Mouse (Mus musculus) heart, postnatal 4 days (tissue): ENCODE measurements around the gene Kank3. TPM values are rescaled to one million over a fixed set of nuclear protein-coding genes. Genes with fewer than 3 reads are reported as not detected.
A peak's percentile ranks its signal among the peaks of the same experiment; 100 is the strongest.
"Not testable (repeated sequence)": the region's sequence is repeated elsewhere in the genome, so short reads cannot be mapped to it uniquely, and the experiment has no call there.

Source experiments
- DNase-seq: peaks from one replicate; pipeline ENCODE4 v3.0.0; 2021
- total RNA-seq, 2 experiments: library from RNA; stranded (reverse); gene quantifications; 2 replicates each; pipeline ENCODE4 v1.2.3; 2021

Gene Kank3
- total RNA-seq, 2 experiments from 2014 or later: 57.5 to 58.5 TPM

GRCm38 (mm10) chr17:33807181-33807888, 3.0 kb upstream of the Kank3 start:
- no peak for DNase-seq

GRCm38 (mm10) chr17:33808192-33808591, 2.1 kb upstream of the Kank3 start:
- no peak for DNase-seq

- DNase-seq: peak; percentile 33
Observed at GRCm38 (mm10) chr17:33811142-33811516, 810 bp downstream of the Kank3 start.

- DNase-seq: no peak
Observed at GRCm38 (mm10) chr17:33812475-33812874, 2.2 kb downstream of the Kank3 start.

- DNase-seq: peak; percentile 58
Observed at GRCm38 (mm10) chr17:33812990-33813389, 2.7 kb downstream of the Kank3 start.

GRCm38 (mm10) chr17:33815399-33815798, 5.1 kb downstream of the Kank3 start:
- DNase-seq: no peak

- no peak for DNase-seq
Observed at GRCm38 (mm10) chr17:33816612-33817011, 6.3 kb downstream of the Kank3 start.

GRCm38 (mm10) chr17:33817184-33817968, 7.1 kb downstream of the Kank3 start:
- DNase-seq: peak; percentile 90

- DNase-seq: no peak
Observed at GRCm38 (mm10) chr17:33817969-33818643, 7.8 kb downstream of the Kank3 start.

GRCm38 (mm10) chr17:33822436-33822959, 12.2 kb downstream of the Kank3 start:
- no peak for DNase-seq

GRCm38 (mm10) chr17:33823171-33823570, 12.9 kb downstream of the Kank3 start:
- not testable (repeated sequence) for DNase-seq

- peak; percentile 99 for DNase-seq
Observed at GRCm38 (mm10) chr17:33824084-33824996, 14.0 kb downstream of the Kank3 start, which contains the start of the genes Rps28 and Ndufa7. TSS of gene Rps28 (minus strand) at chr17:33824562. TSS of gene Ndufa7 (plus strand) at chr17:33824572.

- not testable (repeated sequence) for DNase-seq
Observed at GRCm38 (mm10) chr17:33824997-33825330, 14.6 kb downstream of the Kank3 start.

GRCm38 (mm10) chr17:33825462-33825861, 15.1 kb downstream of the Kank3 start:
- no peak for DNase-seq

GRCm38 (mm10) chr17:33826850-33827249, 16.5 kb downstream of the Kank3 start:
- peak; percentile 87 for DNase-seq

GRCm38 (mm10) chr17:33828892-33829291, 18.6 kb downstream of the Kank3 start:
- DNase-seq: peak; percentile 86

- no peak for DNase-seq
Observed at GRCm38 (mm10) chr17:33829561-33829960, 19.2 kb downstream of the Kank3 start.

GRCm38 (mm10) chr17:33842966-33843795, 32.9 kb downstream of the Kank3 start, which contains the start of gene Cd320:
TSS of gene Cd320 (plus strand) at chr17:33843091.
- DNase-seq: peak; percentile 91

GRCm38 (mm10) chr17:33844196-33844595, 33.9 kb downstream of the Kank3 start:
- no peak for DNase-seq

GRCm38 (mm10) chr17:33848139-33848538, 37.8 kb downstream of the Kank3 start:
- no peak for DNase-seq

- no peak for DNase-seq
Observed at GRCm38 (mm10) chr17:33851331-33851730, 41.0 kb downstream of the Kank3 start.
